Mouse (Mus musculus) CH12.LX (cell line): ENCODE results near the gene Serpinb8. TPM values are rescaled to one million over a fixed set of nuclear protein-coding genes. Genes with fewer than 3 reads are reported as not detected.

Experiments
- DNase-seq: peaks from one replicate; pipeline ENCODE4 v3.0.0-alpha.2; 2013; ENCODE audit errors: extremely low read depth
- H3K27ac ChIP-seq: 2 replicates; pipeline ENCODE4 v1.5.1; 2012; ENCODE audit warnings: low read depth, mild to moderate bottlenecking, control low read depth, moderate library complexity; ENCODE audit not compliant: insufficient read depth
- H3K27me3 ChIP-seq: replicated peaks from 2 replicates; pipeline ENCODE3; 2012; ENCODE audit warnings: inconsistent platforms
- H3K36me3 ChIP-seq, 2 experiments: replicated peaks in 1 of 2; 2 replicates each; pipeline versions ENCODE3 to v1.6.1; 2012; ENCODE audit warnings: inconsistent platforms in 1 of 2, low read length in 1 of 2, mild to moderate bottlenecking in 1 of 2, mixed read lengths in 1 of 2, moderate library complexity in 1 of 2; ENCODE audit not compliant: control insufficient read depth in 1 of 2, insufficient read depth in 1 of 2
- H3K4me1 ChIP-seq, 2 experiments: 2 replicates each; pipeline ENCODE4 v1.6.1; 2012; ENCODE audit warnings: inconsistent platforms in 1 of 2, moderate library complexity in 1 of 2; ENCODE audit not compliant: insufficient read depth in 2 of 2, control insufficient read depth in 1 of 2
- H3K4me2 ChIP-seq: 2 replicates; pipeline ENCODE4 v1.6.1; 2012; ENCODE audit warnings: low read depth, mild to moderate bottlenecking, control low read depth; ENCODE audit not compliant: poor library complexity, insufficient read depth, severe bottlenecking
- H3K4me3 ChIP-seq, 3 experiments: fragments of 150-350 bp in 1 of 3; sonication (generic) in 1 of 3; replicated peaks in 1 of 3; 2 replicates each; pipeline versions ENCODE3 to v1.5.1; 2011 to 2012; ENCODE audit warnings: low read depth in 2 of 3, low read length in 2 of 3, mild to moderate bottlenecking in 2 of 3, moderate library complexity in 2 of 3, control low read depth in 1 of 3, improper control_type of control experiment in 1 of 3, inconsistent platforms in 1 of 3, mixed read lengths in 1 of 3; ENCODE audit not compliant: poor library complexity in 1 of 3
- H3K79me2 ChIP-seq: replicated peaks from 2 replicates; pipeline ENCODE4 v1.6.1; 2012; ENCODE audit warnings: mild to moderate bottlenecking, moderate library complexity; ENCODE audit not compliant: control insufficient read depth, poor library complexity, insufficient read depth, severe bottlenecking; ENCODE audit errors: extremely low read depth
- H3K9ac ChIP-seq: 2 replicates; pipeline ENCODE4 v1.6.1; 2012; ENCODE audit warnings: low read depth, mild to moderate bottlenecking, control low read depth, moderate library complexity; ENCODE audit not compliant: insufficient read depth
- H3K9me3 ChIP-seq: replicated peaks from 2 replicates; pipeline ENCODE3; 2012; ENCODE audit warnings: low read length, inconsistent platforms, mixed read lengths
- CTCF ChIP-seq, 2 experiments: IDR thresholded peaks in 1 of 2; conservative IDR thresholded peaks in 1 of 2; 2 replicates each; pipeline ENCODE4 v1.5.1; 2011 to 2012; ENCODE audit warnings: low read depth in 2 of 2, low read length in 2 of 2, improper control_type of control experiment in 1 of 2, inconsistent platforms in 1 of 2, mild to moderate bottlenecking in 1 of 2, moderate library complexity in 1 of 2
- ETS1 ChIP-seq: conservative IDR thresholded peaks from 2 replicates; pipeline ENCODE4 v1.6.1; 2012; ENCODE audit warnings: low read depth, mild to moderate bottlenecking, inconsistent platforms, low read length, improper control_type of control experiment, moderate library complexity
- GABPA ChIP-seq: IDR thresholded peaks from 2 replicates; pipeline ENCODE4 v1.6.1; 2012; ENCODE audit warnings: low read depth, low read length, improper control_type of control experiment, inconsistent platforms; ENCODE audit not compliant: insufficient replicate concordance
- HCFC1 ChIP-seq: IDR thresholded peaks from 2 replicates; pipeline ENCODE4 v1.6.1; 2012; ENCODE audit warnings: low read depth, mild to moderate bottlenecking, inconsistent platforms, low read length, improper control_type of control experiment
- IRF4 ChIP-seq: IDR thresholded peaks from 2 replicates; pipeline ENCODE4 v1.6.1; 2014; ENCODE audit warnings: low read depth, mild to moderate bottlenecking, inconsistent platforms, low read length, improper control_type of control experiment
- JUN ChIP-seq: IDR thresholded peaks from 2 replicates; pipeline ENCODE4 v1.6.1; 2011; ENCODE audit warnings: low read depth, mild to moderate bottlenecking, low read length, improper control_type of control experiment, moderate library complexity; ENCODE audit not compliant: insufficient read depth
- JUND ChIP-seq: conservative IDR thresholded peaks from 2 replicates; pipeline ENCODE4 v1.6.1; 2011; ENCODE audit warnings: low read depth, low read length, improper control_type of control experiment
- KAT2A ChIP-seq: IDR thresholded peaks from 2 replicates; pipeline ENCODE4 v1.6.1; 2012; ENCODE audit warnings: low read length, improper control_type of control experiment, inconsistent platforms; ENCODE audit not compliant: insufficient replicate concordance
- MEF2A ChIP-seq: IDR thresholded peaks from 2 replicates; pipeline ENCODE4 v1.6.1; 2014; ENCODE audit warnings: low read depth, mild to moderate bottlenecking, inconsistent platforms, low read length, improper control_type of control experiment, borderline replicate concordance
- MXI1 ChIP-seq: IDR thresholded peaks from 2 replicates; pipeline ENCODE4 v1.6.1; 2011; ENCODE audit warnings: mild to moderate bottlenecking, low read depth, low read length, improper control_type of control experiment
- MYC ChIP-seq: IDR thresholded peaks from 2 replicates; pipeline ENCODE4 v1.6.1; 2011; ENCODE audit warnings: low read depth, mild to moderate bottlenecking, improper control_type of control experiment, low read length
- POLR2AphosphoS2 ChIP-seq: IDR thresholded peaks from 2 replicates; pipeline ENCODE4 v1.6.1; 2011; ENCODE audit warnings: low read depth, low read length, improper control_type of control experiment
- RAD21 ChIP-seq: IDR thresholded peaks from 2 replicates; pipeline ENCODE4 v1.6.1; 2011; ENCODE audit warnings: low read depth, mild to moderate bottlenecking, low read length, improper control_type of control experiment, moderate library complexity
- RCOR1 ChIP-seq: conservative IDR thresholded peaks from 2 replicates; pipeline ENCODE4 v1.6.1; 2012; ENCODE audit warnings: low read depth, mild to moderate bottlenecking, inconsistent platforms, low read length, improper control_type of control experiment
- SIN3A ChIP-seq: IDR thresholded peaks from 2 replicates; pipeline ENCODE4 v1.6.1; 2012; ENCODE audit warnings: low read length, improper control_type of control experiment, inconsistent platforms
- SMC3 ChIP-seq: IDR thresholded peaks from 2 replicates; pipeline ENCODE4 v1.6.1; 2011; ENCODE audit warnings: low read depth, low read length, improper control_type of control experiment
- TBP ChIP-seq: conservative IDR thresholded peaks from 2 replicates; pipeline ENCODE4 v1.6.1; 2011; ENCODE audit warnings: low read depth, low read length, improper control_type of control experiment
- TCF12 ChIP-seq: IDR thresholded peaks from 2 replicates; pipeline ENCODE4 v1.6.1; 2014; ENCODE audit warnings: low read depth, mild to moderate bottlenecking, inconsistent platforms, low read length, improper control_type of control experiment
- UBTF ChIP-seq: IDR thresholded peaks from 2 replicates; pipeline ENCODE4 v1.6.1; 2012; ENCODE audit warnings: low read depth, mild to moderate bottlenecking, inconsistent platforms, low read length, improper control_type of control experiment, moderate library complexity
- USF2 ChIP-seq: conservative IDR thresholded peaks from 2 replicates; pipeline ENCODE4 v1.6.1; 2011; ENCODE audit warnings: low read depth, low read length, improper control_type of control experiment
- ZC3H11A ChIP-seq: IDR thresholded peaks from 2 replicates; pipeline ENCODE4 v1.6.1; 2012; ENCODE audit warnings: low read depth, mild to moderate bottlenecking, inconsistent platforms, low read length, improper control_type of control experiment
- ZNF384 ChIP-seq: IDR thresholded peaks from 2 replicates; pipeline ENCODE4 v1.6.1; 2012; ENCODE audit warnings: low read depth, low read length, improper control_type of control experiment, inconsistent platforms
- dilution Hi-C: fragments of 300-500 bp; cut with MboI; formaldehyde crosslinking; loops from 2 replicates; pipeline ENCODE4 v1.14.3; 2020; ENCODE audit warnings: low sequenced_read_pairs; ENCODE audit not compliant: extremely low pct_unique_long_range_greater_than_20kb, extremely low pct_ligation_motif_present
- in situ Hi-C: fragments of 300-500 bp; cut with MboI; formaldehyde crosslinking; loops from 3 replicates; pipeline ENCODE4 v1.14.3; 2019; ENCODE audit warnings: low sequenced_read_pairs, low pct_ligation_motif_present, low pct_unique_long_range_greater_than_20kb, mixed read lengths
- polyA plus RNA-seq: library from polyadenylated mRNA; unstranded; fragments of >175 nt; gene quantifications from 2 replicates; pipeline ENCODE4 v1.2.1, GENCODE M21; 2012; ENCODE audit warnings: low read depth; ENCODE audit not compliant: insufficient read length
- total RNA-seq, 2 experiments: library from RNA; depleted of rRNA; stranded (reverse); fragments of 300-350 nt in 1 of 2; fragments of >200 nt in 1 of 2; gene quantifications; 2 replicates each; pipeline ENCODE4 v1.2.3; 2012 to 2014

The Serpinb8 gene
- total and polyA plus RNA-seq, 3 experiments: 2.3 to 15.1 (median 3.7) TPM

GRCm38 (mm10) chr1:107622017-107622416 is 32.2 kb downstream of the Serpinb8 start:
- no peak overlapping the region for H3K9ac ChIP-seq
- TF ChIP-seq JUN: no peak
- no peak for TF ChIP-seq MEF2A
- no peak for TF ChIP-seq ETS1
- TF ChIP-seq POLR2AphosphoS2: no peak
- no peak for TF ChIP-seq RCOR1
- no peak for TF ChIP-seq GABPA
- no peak for TF ChIP-seq TBP
- TF ChIP-seq USF2: no peak
- no peak for TF ChIP-seq KAT2A
- no peak for TF ChIP-seq IRF4

GRCm38 (mm10) chr1:107635936-107636335 is 46.1 kb downstream of the Serpinb8 start:
- dilution Hi-C loops: no loop called here
- H3K79me2 ChIP-seq: no peaks in the 10 kb centered on the region
- TF ChIP-seq TCF12 (no peak), RAD21 (peak; percentile 92), TBP (no peak), POLR2AphosphoS2 (no peak), ZNF384 (no peak), HCFC1 (no peak), MYC (peak; percentile 30; the same call in 1 of the 2 replicates), SIN3A (no peak), ETS1 (no peak), GABPA (no peak), UBTF (no peak), JUND (peak; percentile 23; the same call in 1 of the 2 replicates), SMC3 (peak; percentile 79), CTCF (conservative IDR thresholded peaks at IDR 0.05 in 1 of 2, IDR thresholded peaks at IDR 0.05 in 1 of 2; ENCODE audit: low read depth in 2 of 2, low read length in 2 of 2) (peak in 1 of 2 experiments; percentile 75; a peak in 2 of 4 replicates), MXI1 (no peak), ZC3H11A (peak; percentile 46; the same call in 1 of the 2 replicates)

More at GRCm38 (mm10) chr1:107622017-107622416, 32.2 kb downstream of the Serpinb8 start:
- no peaks in the 10 kb centered on the region for H3K36me3 ChIP-seq
- H3K4me1 ChIP-seq: no peaks in the 10 kb centered on the region
- no peak overlapping the region for H3K27ac ChIP-seq
- DNase-seq: no peak
- no peaks in the 10 kb centered on the region for H3K27me3 ChIP-seq
- dilution Hi-C loops: no loop called here
- no peak overlapping the region for H3K4me3 ChIP-seq
- no peaks in the 10 kb centered on the region for H3K9me3 ChIP-seq
- H3K4me2 ChIP-seq: no peak overlapping the region
- no peaks in the 10 kb centered on the region for H3K79me2 ChIP-seq
- in situ Hi-C loops: no loop called here

More at GRCm38 (mm10) chr1:107635936-107636335, 46.1 kb downstream of the Serpinb8 start:
- Histone ChIP-seq H3K27me3 (no peaks in the 10 kb centered on the region), H3K9ac (no peak overlapping the region), H3K4me1 (peaks cover 0 to 5% of the 10 kb centered on the region in 2 experiments; a peak in 1 of 4 replicates), H3K4me3 (no peak overlapping the region), H3K9me3 (no peaks in the 10 kb centered on the region), H3K36me3 (no peaks in the 10 kb centered on the region), H3K27ac (no peak overlapping the region), H3K4me2 (no peak overlapping the region)
- in situ Hi-C loops: no loop called here
- DNase-seq: peak; percentile 42
